Mouse (Mus musculus) embryonic facial prominence, embryonic 11.5 days (tissue): ENCODE data around the gene Cst11. TPM values are rescaled to one million over a fixed set of nuclear protein-coding genes. Genes with fewer than 3 reads are reported as not detected.
A peak's percentile ranks its signal among the peaks of the same experiment; 100 is the strongest.

ENCODE experiments used
- ATAC-seq: fragments of 200-750 bp; cut with Nextera tagmentation; replicated peaks from 2 replicates; pipeline ENCODE4 v1.8.0; 2017; ENCODE audit warnings: low read depth; ENCODE audit not compliant: insufficient number of reproducible peaks, low FRiP score, low TSS enrichment
- DNase-seq: peaks from one replicate; pipeline ENCODE4 v3.0.0-alpha.2; 2015; ENCODE audit warnings: low spot score
- H3K27ac ChIP-seq: fragments of 300-500 bp; sonication (generic); replicated peaks from 2 replicates; pipeline ENCODE4 v1.5.1; 2014; ENCODE audit warnings: mild to moderate bottlenecking, low read depth, low read length, control low read depth
- H3K27me3 ChIP-seq: fragments of 300-500 bp; sonication (generic); 2 replicates; pipeline ENCODE4 v1.6.1; 2014; ENCODE audit warnings: mild to moderate bottlenecking, low read length, moderate library complexity, mixed read lengths; ENCODE audit not compliant: control insufficient read depth, insufficient read depth
- H3K36me3 ChIP-seq: fragments of 300-500 bp; sonication (generic); replicated peaks from 2 replicates; pipeline ENCODE4 v1.6.1; 2014; ENCODE audit warnings: low read depth, mild to moderate bottlenecking, low read length, moderate library complexity, mixed read lengths; ENCODE audit not compliant: control insufficient read depth, insufficient read depth
- H3K4me1 ChIP-seq: fragments of 300-500 bp; sonication (generic); 2 replicates; pipeline ENCODE4 v1.6.1; 2014; ENCODE audit warnings: low read length, mixed read lengths; ENCODE audit not compliant: control insufficient read depth, insufficient read depth
- H3K4me2 ChIP-seq: fragments of 300-500 bp; sonication (generic); 2 replicates; pipeline ENCODE4 v1.6.1; 2014; ENCODE audit warnings: low read depth, mild to moderate bottlenecking, control low read depth, low read length, moderate library complexity
- H3K4me3 ChIP-seq: fragments of 300-500 bp; sonication (generic); 2 replicates; pipeline ENCODE4 v1.5.1; 2014; ENCODE audit warnings: low read depth, low read length, control low read depth
- H3K9ac ChIP-seq: fragments of 300-500 bp; sonication (generic); replicated peaks from 2 replicates; pipeline ENCODE4 v1.6.1; 2014; ENCODE audit warnings: mild to moderate bottlenecking, control low read depth, low read length
- H3K9me3 ChIP-seq: fragments of 300-500 bp; sonication (generic); replicated peaks from 2 replicates; pipeline ENCODE4 v1.6.1; 2016; ENCODE audit warnings: mild to moderate bottlenecking, low read length, inconsistent platforms, mixed read lengths; ENCODE audit not compliant: control insufficient read depth
- WGBS: fragments of 180-500 bp; shearing (Covaris S2); extraction: QIAGEN DNeasy Blood & Tissue Kit; methylation state at CpG from one replicate; pipeline ENCODE4 v1.1.7; 2014; 5-methylcytosine and 5-hydroxymethylcytosine counted together
- polyA plus RNA-seq: library from polyadenylated mRNA; unstranded; fragments of >200 nt; fragmentation: Nextera tagmentation; extraction: Ambion mirVana; gene quantifications from 2 replicates; pipeline ENCODE4 v1.2.1, GENCODE M21; 2014

Gene Cst11
- polyA plus RNA-seq, 1 experiment from 2014 or later: not detected

DNA sequence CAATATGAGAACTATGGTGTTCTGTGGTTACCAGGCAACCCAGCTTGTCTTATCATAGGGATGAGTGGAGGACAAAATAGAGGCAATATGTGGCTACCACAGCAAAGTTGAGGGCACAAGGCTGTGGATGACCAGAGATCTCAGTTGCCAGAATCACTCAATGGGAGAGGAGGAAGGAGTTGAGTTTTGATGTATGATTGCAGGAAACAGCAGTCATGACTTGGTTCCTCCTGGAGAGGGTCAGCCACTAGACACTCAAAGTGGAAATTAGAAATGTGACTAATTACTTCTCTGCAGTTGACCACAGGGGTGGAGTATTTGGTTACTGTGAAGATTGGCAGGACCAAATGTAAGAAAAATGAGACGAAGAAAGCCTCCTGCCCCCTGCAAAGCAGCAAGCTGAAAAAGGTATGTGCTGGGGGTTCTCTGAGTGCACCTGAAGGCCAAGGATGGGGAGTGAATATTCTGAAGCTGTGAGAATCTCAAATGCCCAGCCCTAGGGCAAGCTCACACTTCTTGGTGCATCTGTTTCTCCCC, 16.9 kb downstream of the Cst11 start:
- no peak overlapping the region for H3K4me3 ChIP-seq
- ATAC-seq (no peak), DNase-seq (no peak)
- H3K4me2 ChIP-seq: no peak overlapping the region
- no peaks in the 10 kb centered on the region for H3K4me1 ChIP-seq
- H3K9ac ChIP-seq: no peak overlapping the region
- WGBS: 64% methylated on average over 1 of the region's 1 CpGs
- no peaks in the 10 kb centered on the region for H3K27me3 ChIP-seq
- H3K27ac ChIP-seq: no peak overlapping the region
- no peaks in the 10 kb centered on the region for H3K9me3 ChIP-seq
- H3K36me3 ChIP-seq: no peaks in the 10 kb centered on the region

DNA sequence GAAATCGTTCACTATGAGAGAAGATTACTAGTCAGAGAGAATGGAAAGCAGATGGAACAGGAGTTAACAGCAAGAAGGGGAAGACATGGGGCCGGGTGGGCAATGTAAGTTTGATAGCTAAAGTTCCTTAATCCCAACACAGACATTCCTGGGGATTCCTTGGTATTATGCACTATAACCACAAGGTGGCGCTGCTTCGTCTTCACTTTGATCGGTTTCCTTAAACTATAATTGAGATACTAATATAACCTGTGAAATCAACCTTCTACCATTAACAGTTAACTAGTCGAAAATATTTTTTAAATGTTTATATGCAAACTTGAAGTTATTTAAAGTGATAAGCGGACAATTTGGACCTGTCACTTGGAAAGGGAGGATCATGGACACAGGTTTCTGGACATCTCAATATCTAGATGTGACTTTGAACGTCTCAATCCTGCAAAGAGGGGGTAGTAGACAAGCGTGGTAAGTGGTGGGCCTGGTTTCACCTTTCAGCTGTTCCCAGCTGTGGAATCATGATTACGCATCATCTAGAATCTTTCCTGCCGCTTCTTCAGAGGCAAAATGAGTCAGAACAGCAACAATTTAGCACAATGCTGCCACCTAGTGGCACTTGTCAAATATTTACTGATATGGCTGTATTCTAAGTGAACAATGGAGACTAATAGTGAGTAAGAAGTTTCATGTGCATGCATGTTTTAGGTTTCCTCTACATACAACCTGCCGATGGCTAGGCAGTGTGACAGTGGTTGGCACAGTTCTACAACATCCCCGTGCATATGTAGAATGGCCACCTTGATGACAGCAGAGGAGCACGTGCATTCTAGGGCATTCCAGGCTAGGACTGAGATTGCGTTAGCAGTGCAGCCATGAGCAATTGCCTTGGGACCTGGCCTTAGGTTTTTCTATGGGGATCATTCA, 19.1 kb downstream of the Cst11 start:
- ATAC-seq: peak; percentile 57
- peak; percentile 93 for DNase-seq
- Histone ChIP-seq H3K4me3 (peak overlapping the region; percentile 4; the same call in 1 of the 2 replicates), H3K27ac (no peak overlapping the region), H3K9me3 (no peaks in the 10 kb centered on the region), H3K4me1 (no peaks in the 10 kb centered on the region), H3K36me3 (no peaks in the 10 kb centered on the region), H3K27me3 (no peaks in the 10 kb centered on the region), H3K4me2 (peak overlapping the region; percentile 19; the same call in 1 of the 2 replicates), H3K9ac (no peak overlapping the region)
- 18% methylated on average over 15 of the region's 15 CpGs for WGBS

DNA sequence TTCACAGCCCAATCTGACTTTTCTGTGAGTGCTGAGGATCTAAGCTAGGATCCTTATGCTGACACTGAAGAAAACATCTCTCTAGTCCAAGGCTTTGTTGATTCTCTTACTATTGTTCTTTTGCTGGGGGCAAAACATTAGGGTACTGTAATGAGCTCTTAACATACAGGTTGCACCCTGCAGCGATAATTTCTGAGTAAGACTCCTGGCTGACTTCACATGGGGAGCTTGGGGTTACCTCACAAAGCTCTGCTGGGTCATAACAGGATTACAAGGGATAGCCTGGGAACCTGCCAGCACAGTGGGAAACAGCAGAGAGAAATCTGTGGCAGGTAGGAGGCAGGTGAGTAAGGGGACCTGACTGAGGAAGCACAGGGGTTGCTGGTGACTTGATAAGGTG, 21.2 kb downstream of the Cst11 start, which contains the start of gene Cstl1:
Gene Cstl1 (plus strand): TSS at position 301 of the 400 bp plus-strand sequence.
- Histone ChIP-seq H3K4me1 (no peaks in the 10 kb centered on the region), H3K9ac (no peak within 1 kb of the TSS), H3K4me3 (no peak within 1 kb of the TSS), H3K4me2 (no peak within 1 kb of the TSS), H3K9me3 (no peaks in the 10 kb centered on the region), H3K36me3 (no peaks in the 10 kb centered on the region), H3K27ac (no peak within 1 kb of the TSS), H3K27me3 (no peaks in the 10 kb centered on the region)
- ATAC-seq (no peak), DNase-seq (no peak)
- WGBS: 69% methylated on average over 1 of the region's 1 CpGs

DNA sequence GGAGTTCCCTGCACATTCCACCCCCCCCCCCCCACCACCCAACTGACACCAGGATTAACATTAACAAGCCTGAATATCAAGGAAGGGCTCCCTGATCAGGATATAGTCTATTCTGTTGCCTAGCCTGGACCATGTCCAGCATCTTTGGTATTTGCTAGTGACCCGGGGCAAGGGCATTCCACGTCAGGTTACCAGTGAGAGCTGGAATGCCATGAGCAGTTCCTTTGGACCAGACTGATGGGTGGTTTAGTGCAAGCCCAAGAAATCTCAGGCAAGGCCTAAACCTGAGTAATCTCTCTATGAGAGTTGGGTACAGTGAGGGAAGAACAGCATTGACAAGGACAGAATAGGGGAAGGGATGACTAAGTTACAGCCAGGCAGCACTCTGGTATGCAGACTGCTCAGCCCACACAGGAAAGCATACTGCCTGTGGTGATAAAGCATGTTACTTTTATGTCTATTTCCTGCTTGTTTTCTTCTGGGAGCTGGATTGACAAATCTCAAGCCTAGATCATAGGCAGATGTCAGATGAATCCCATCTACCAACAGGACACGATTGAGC, 27.4 kb downstream of the Cst11 start:
- WGBS: 83% methylated on average over 3 of the region's 3 CpGs
- Histone ChIP-seq H3K4me3 (no peak overlapping the region), H3K9ac (no peak overlapping the region), H3K27me3 (no peaks in the 10 kb centered on the region), H3K27ac (no peak overlapping the region), H3K36me3 (no peaks in the 10 kb centered on the region), H3K9me3 (no peaks in the 10 kb centered on the region), H3K4me2 (no peak overlapping the region), H3K4me1 (no peaks in the 10 kb centered on the region)
- no peak for ATAC-seq
- DNase-seq: no peak

DNA sequence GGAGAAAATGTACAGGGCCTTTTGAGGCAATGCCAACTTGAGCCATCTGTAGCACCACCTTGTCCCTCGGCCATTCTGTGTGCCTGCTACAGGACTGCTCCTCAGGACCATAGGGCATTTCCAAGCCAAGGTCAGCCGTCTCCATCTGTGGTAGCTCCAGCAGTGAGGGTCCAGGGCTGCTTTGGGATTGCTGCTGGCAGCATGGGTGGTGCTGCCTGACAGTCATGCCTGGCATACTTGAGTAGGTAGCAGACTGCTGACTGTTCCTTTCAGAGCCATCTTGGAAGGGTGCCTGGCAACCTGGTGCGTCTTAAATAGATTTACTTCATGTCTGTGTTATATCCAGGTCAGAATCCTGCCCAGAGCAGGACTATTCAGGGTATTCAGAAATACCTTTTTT, 28.3 kb downstream of the Cst11 start:
- H3K27me3 ChIP-seq: no peaks in the 10 kb centered on the region
- H3K4me3 ChIP-seq: no peak overlapping the region
- no peaks in the 10 kb centered on the region for H3K4me1 ChIP-seq
- whole genome bisulfite sequencing: 73% methylated on average over 3 of the region's 3 CpGs
- ATAC-seq (no peak), DNase-seq (no peak)
- H3K27ac ChIP-seq: no peak overlapping the region
- H3K4me2 ChIP-seq: no peak overlapping the region
- H3K36me3 ChIP-seq: no peaks in the 10 kb centered on the region
- H3K9ac ChIP-seq: no peak overlapping the region
- H3K9me3 ChIP-seq: no peaks in the 10 kb centered on the region

GRCm38 (mm10) chr2:148732327-148733000, 38.8 kb downstream of the Cst11 start, which contains the start of gene Napb:
Gene Napb (minus strand): TSS chr2:148732467.
- DNase-seq (peak; percentile 96), ATAC-seq (peak; percentile 100)
- Histone ChIP-seq H3K4me2 (peak within 1 kb of the TSS; percentile 88), H3K9ac (peak within 1 kb of the TSS; percentile 76), H3K27ac (no peak within 1 kb of the TSS), H3K27me3 (no peaks in the 10 kb centered on the region), H3K4me3 (peak within 1 kb of the TSS; percentile 50), H3K4me1 (no peaks in the 10 kb centered on the region), H3K36me3 (no peaks in the 10 kb centered on the region), H3K9me3 (no peaks in the 10 kb centered on the region)
- WGBS: 4% methylated on average over 18 of the region's 18 CpGs

DNA sequence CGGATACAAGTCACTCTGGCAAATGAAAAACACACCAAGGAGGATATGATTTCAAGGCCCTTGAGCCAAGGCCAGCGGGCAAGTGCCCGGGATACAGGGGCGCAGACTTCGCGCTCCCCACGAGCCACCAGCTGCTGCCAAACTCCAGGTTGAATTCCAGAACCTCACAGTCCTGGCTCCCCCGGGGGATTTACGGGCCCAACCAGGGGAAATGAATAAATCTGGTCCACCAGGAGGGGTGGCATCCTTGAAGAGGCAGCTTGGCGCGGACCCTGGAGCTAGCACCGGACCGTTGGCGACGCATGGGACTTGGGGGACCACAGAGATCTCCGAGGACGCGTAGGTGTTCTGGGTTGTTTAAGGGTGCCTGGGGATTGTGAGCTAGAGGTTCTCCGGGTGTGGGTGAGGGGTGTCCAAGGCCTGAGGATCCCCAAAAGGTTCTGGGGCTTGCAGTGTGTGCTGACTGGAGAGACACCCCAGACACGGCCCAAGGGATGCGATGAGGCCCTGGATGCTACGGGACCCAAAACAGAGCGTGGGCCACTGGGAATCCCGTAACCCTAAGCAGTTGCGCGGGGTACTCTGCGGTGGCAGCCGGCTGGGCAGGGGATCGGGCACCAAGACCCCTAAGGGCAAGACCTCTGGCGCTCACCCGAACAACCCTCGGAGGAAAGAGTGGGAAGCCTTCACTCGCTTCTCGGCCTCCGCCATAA, 39.5 kb downstream of the Cst11 start:
- Histone ChIP-seq H3K9me3 (no peaks in the 10 kb centered on the region), H3K27ac (no peak overlapping the region), H3K4me1 (no peaks in the 10 kb centered on the region), H3K27me3 (no peaks in the 10 kb centered on the region), H3K4me2 (peak overlapping the region; percentile 88), H3K4me3 (peak overlapping the region; percentile 50), H3K9ac (peak overlapping the region; percentile 76), H3K36me3 (no peaks in the 10 kb centered on the region)
- under 1% methylated on average over 35 of the region's 35 CpGs for WGBS
- DNase-seq (peak; percentile 27), ATAC-seq (peak; percentile 77)
